Mouse (Mus musculus): Measurements from ENCODE around the gene Sesn3. TPM values are rescaled to one million over a fixed set of nuclear protein-coding genes. Genes with fewer than 3 reads are reported as not detected.

Gene Sesn3
- polyA plus RNA-seq, 1 experiment from 2014 or later, result 1.8 TPM

DNA sequence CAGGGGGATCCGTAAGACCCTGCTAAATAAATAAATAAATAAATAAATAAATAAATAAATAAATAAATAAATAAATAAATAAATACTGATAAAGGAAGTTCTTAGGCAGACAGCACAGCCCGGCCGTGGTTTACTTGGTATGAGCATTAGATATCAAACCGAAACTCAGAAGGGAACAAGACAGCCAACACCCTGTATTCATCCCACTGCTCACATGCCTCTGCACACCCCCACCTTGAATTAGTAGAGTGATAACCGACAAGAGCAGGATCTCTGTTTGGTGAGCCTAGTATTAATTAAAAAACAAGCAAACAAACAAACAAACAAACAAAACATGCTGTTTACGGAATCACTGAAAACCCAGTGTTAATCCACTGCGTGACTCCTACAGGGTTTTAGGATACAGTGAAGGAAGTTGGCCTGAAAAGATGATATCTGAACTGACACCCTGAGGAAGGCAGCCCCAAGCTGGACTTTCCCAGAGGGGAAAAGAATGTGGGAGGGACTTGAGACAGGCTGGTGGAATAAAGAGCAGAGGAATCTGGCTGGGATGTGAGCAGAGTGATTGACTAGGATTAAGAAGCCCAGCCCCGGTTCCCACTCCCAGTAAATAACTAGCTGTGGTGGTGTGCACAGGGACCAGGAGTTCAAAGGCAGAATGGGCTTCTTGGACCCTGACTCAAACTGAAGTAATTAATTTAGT is 106.6 kb downstream of the Sesn3 start, which contains the start of gene Endod1:
Gene Endod1, minus strand, starts transcription at position 155 of the 703 bp plus-strand sequence.
- Histone ChIP-seq H3K9me3 (replicated peaks) (no peaks in the 10 kb centered on the region; the same call in 1 of the 2 replicates), H3K9ac (peak within 1 kb of the TSS; percentile 97), H3K27ac (peak within 1 kb of the TSS; percentile 93), H3K4me1 (replicated peaks) (peaks cover 82% of the 10 kb centered on the region), H3K4me2 (peak within 1 kb of the TSS; percentile 90), H3K27me3 (no peaks in the 10 kb centered on the region), H3K36me3 (peaks cover 25% of the 10 kb centered on the region), H3K4me3 (replicated peaks) (peak within 1 kb of the TSS; percentile 88)
- WGBS (ENCODE audit: insufficient replicate concordance), result 12% methylated on average over 8 of the region's 8 CpGs
- ATAC-seq (ENCODE audit: low read depth) (peak; percentile 67), DNase-seq (no peak)

DNA sequence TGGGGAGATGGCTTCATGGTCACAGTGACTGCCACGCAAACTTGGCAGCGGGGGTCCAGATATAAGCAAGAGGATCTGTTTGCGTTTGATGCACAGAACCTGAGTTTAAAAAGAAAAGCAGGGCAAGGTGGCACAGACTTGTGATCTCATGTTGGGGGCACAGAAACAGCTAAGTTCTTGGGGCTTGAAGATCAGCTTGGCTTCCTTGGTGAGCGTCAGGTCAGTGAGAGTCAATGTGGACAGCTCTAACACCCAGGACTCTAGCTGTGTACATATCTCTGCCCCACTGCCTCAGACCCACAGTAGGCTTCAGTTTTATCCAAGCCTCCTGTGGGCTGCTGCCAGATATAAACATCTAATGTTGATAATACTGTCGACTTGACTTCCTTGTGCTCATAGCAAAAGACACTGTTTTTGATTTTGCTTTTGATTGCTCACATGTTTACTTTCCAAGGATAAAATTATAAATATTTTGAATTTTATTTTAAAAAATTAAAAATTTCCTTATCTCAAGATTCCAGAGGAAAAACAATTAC is 107.5 kb downstream of the Sesn3 start:
- peak overlapping the region; percentile 90 for H3K4me2 ChIP-seq
- WGBS (ENCODE audit: insufficient replicate concordance), result 62% methylated on average over 5 of the region's 5 CpGs
- peaks cover 18% of the 10 kb centered on the region for H3K36me3 ChIP-seq
- H3K4me1 ChIP-seq (replicated peaks), result peaks cover 83% of the 10 kb centered on the region
- no peaks in the 10 kb centered on the region for H3K27me3 ChIP-seq
- H3K9ac ChIP-seq, result peak overlapping the region; percentile 97
- no peaks in the 10 kb centered on the region; the same call in 1 of the 2 replicates for H3K9me3 ChIP-seq (replicated peaks)
- DNase-seq, result no peak
- ATAC-seq (ENCODE audit: low read depth), result no peak
- no peak overlapping the region for H3K4me3 ChIP-seq (replicated peaks)
- H3K27ac ChIP-seq, result peak overlapping the region; percentile 93

Other genes starting within 250 kb of the Sesn3 start
- 37.8 and 40.4 TPM in 2 replicates for gene Endod1, start 106.4 kb downstream of the Sesn3 start, polyA plus RNA-seq (2015; fragmentation: Nextera tagmentation; extraction: Ambion mirVana)
- gene Kdm4d, start 225.4 kb downstream of the Sesn3 start, polyA plus RNA-seq (2015; fragmentation: Nextera tagmentation; extraction: Ambion mirVana), result 0.05 TPM in 2 replicates
- gene Cwc15, start 225.6 kb downstream of the Sesn3 start, polyA plus RNA-seq (2015; fragmentation: Nextera tagmentation; extraction: Ambion mirVana), result 86.3 and 104 TPM in 2 replicates

Measured in liver, embryonic 13.5 days (tissue).